Mouse (Mus musculus): ENCODE measurements around the gene Tmem237. TPM values are rescaled to one million over a fixed set of nuclear protein-coding genes. Genes with fewer than 3 reads are reported as not detected.

Gene Tmem237
- 20.3 and 21.0 TPM in 2 replicates for polyA plus RNA-seq (2014; fragmentation: Nextera tagmentation; extraction: Ambion mirVana)

GRCm38 (mm10) chr1:59119720-59120457, at the start of gene Tmem237:
TSS of gene Tmem237 (minus strand) at chr1:59120408.
- peak within 1 kb of the TSS; percentile 84 for H3K9ac ChIP-seq (ENCODE audit: low read depth, low read length)
- peak within 1 kb of the TSS; percentile 92 for H3K4me2 ChIP-seq
- WGBS (ENCODE audit: insufficient replicate concordance): under 1% methylated on average over 74 of the region's 74 CpGs
- peak within 1 kb of the TSS; percentile 72 for H3K27ac ChIP-seq (ENCODE audit: low read depth, low read length)
- 0 out of 2 replicates have a peak, but pooled peaks cover 6% of the 10 kb centered on the region for H3K4me1 ChIP-seq (ENCODE audit: control insufficient read depth, insufficient read depth, low read length)
- ATAC-seq (replicated peaks; ENCODE audit: insufficient number of reproducible peaks, low FRiP score, low TSS enrichment): peak; percentile 95
- H3K9me3 ChIP-seq (replicated peaks; ENCODE audit: control insufficient read depth, low read length): no peaks in the 10 kb centered on the region
- H3K36me3 ChIP-seq (ENCODE audit: control insufficient read depth, insufficient read depth, low read length): no peaks in the 10 kb centered on the region
- no peaks in the 10 kb centered on the region for H3K27me3 ChIP-seq (ENCODE audit: control insufficient read depth, insufficient read depth, low read length)
- peak within 1 kb of the TSS; percentile 73 for H3K4me3 ChIP-seq (ENCODE audit: low read depth, low read length)

- no peaks in the 10 kb centered on the region for H3K9me3 ChIP-seq (replicated peaks; ENCODE audit: control insufficient read depth, low read length)
- H3K4me2 ChIP-seq: no peak overlapping the region
- 86% methylated on average over 6 of the region's 6 CpGs for WGBS (ENCODE audit: insufficient replicate concordance)
- peaks cover 3% of the 10 kb centered on the region; the same call in 1 of the 2 replicates for H3K4me1 ChIP-seq (ENCODE audit: control insufficient read depth, insufficient read depth, low read length)
- H3K9ac ChIP-seq (ENCODE audit: low read depth, low read length): no peak overlapping the region
- peaks cover 5% of the 10 kb centered on the region; the same call in 1 of the 2 replicates for H3K36me3 ChIP-seq (ENCODE audit: control insufficient read depth, insufficient read depth, low read length)
- H3K27me3 ChIP-seq (ENCODE audit: control insufficient read depth, insufficient read depth, low read length): no peaks in the 10 kb centered on the region
- ATAC-seq (replicated peaks; ENCODE audit: insufficient number of reproducible peaks, low FRiP score, low TSS enrichment): no peak
- H3K4me3 ChIP-seq (ENCODE audit: low read depth, low read length): no peak overlapping the region
- H3K27ac ChIP-seq (ENCODE audit: low read depth, low read length): no peak overlapping the region
Measured at GRCm38 (mm10) chr1:59169586-59169985, 49.4 kb upstream of the Tmem237 start.

GRCm38 (mm10) chr1:59168556-59168955, 48.3 kb upstream of the Tmem237 start:
- H3K27me3 ChIP-seq (ENCODE audit: control insufficient read depth, insufficient read depth, low read length): no peaks in the 10 kb centered on the region
- no peak overlapping the region for H3K27ac ChIP-seq (ENCODE audit: low read depth, low read length)
- no peak overlapping the region for H3K4me2 ChIP-seq
- no peaks in the 10 kb centered on the region for H3K9me3 ChIP-seq (replicated peaks; ENCODE audit: control insufficient read depth, low read length)
- no peak overlapping the region for H3K4me3 ChIP-seq (ENCODE audit: low read depth, low read length)
- no peak for ATAC-seq (replicated peaks; ENCODE audit: insufficient number of reproducible peaks, low FRiP score, low TSS enrichment)
- H3K4me1 ChIP-seq (ENCODE audit: control insufficient read depth, insufficient read depth, low read length): peaks cover 3% of the 10 kb centered on the region; the same call in 1 of the 2 replicates
- no peak overlapping the region for H3K9ac ChIP-seq (ENCODE audit: low read depth, low read length)
- peaks cover 5% of the 10 kb centered on the region; the same call in 1 of the 2 replicates for H3K36me3 ChIP-seq (ENCODE audit: control insufficient read depth, insufficient read depth, low read length)
- 47% methylated on average over 2 of the region's 2 CpGs for WGBS (ENCODE audit: insufficient replicate concordance)

- Histone ChIP-seq H3K27ac (ENCODE audit: low read depth, low read length) (no peak overlapping the region), H3K9me3 (replicated peaks; ENCODE audit: control insufficient read depth, low read length) (no peaks in the 10 kb centered on the region), H3K4me3 (ENCODE audit: low read depth, low read length) (no peak overlapping the region), H3K27me3 (ENCODE audit: control insufficient read depth, insufficient read depth, low read length) (no peaks in the 10 kb centered on the region), H3K36me3 (ENCODE audit: control insufficient read depth, insufficient read depth, low read length) (peaks cover 5% of the 10 kb centered on the region; the same call in 1 of the 2 replicates), H3K4me1 (ENCODE audit: control insufficient read depth, insufficient read depth, low read length) (peaks cover 3% of the 10 kb centered on the region; the same call in 1 of the 2 replicates), H3K4me2 (no peak overlapping the region), H3K9ac (ENCODE audit: low read depth, low read length) (no peak overlapping the region)
- no peak for ATAC-seq (replicated peaks; ENCODE audit: insufficient number of reproducible peaks, low FRiP score, low TSS enrichment)
- 65% methylated on average over 4 of the region's 4 CpGs for WGBS (ENCODE audit: insufficient replicate concordance)
Measured at GRCm38 (mm10) chr1:59167654-59168425, 47.6 kb upstream of the Tmem237 start.

- WGBS (ENCODE audit: insufficient replicate concordance): 92% methylated on average over 9 of the region's 9 CpGs
Measured at GRCm38 (mm10) chr1:59166232-59166905, 46.2 kb upstream of the Tmem237 start.

GRCm38 (mm10) chr1:59163918-59164317, 43.7 kb upstream of the Tmem237 start:
- Histone ChIP-seq H3K9ac (ENCODE audit: low read depth, low read length) (no peak overlapping the region), H3K9me3 (replicated peaks; ENCODE audit: control insufficient read depth, low read length) (no peaks in the 10 kb centered on the region), H3K36me3 (ENCODE audit: control insufficient read depth, insufficient read depth, low read length) (peaks cover 5% of the 10 kb centered on the region; the same call in 1 of the 2 replicates), H3K27me3 (ENCODE audit: control insufficient read depth, insufficient read depth, low read length) (no peaks in the 10 kb centered on the region), H3K4me3 (ENCODE audit: low read depth, low read length) (no peak overlapping the region), H3K4me1 (ENCODE audit: control insufficient read depth, insufficient read depth, low read length) (no peaks in the 10 kb centered on the region), H3K4me2 (no peak overlapping the region), H3K27ac (ENCODE audit: low read depth, low read length) (no peak overlapping the region)
- no peak for ATAC-seq (replicated peaks; ENCODE audit: insufficient number of reproducible peaks, low FRiP score, low TSS enrichment)
- WGBS (ENCODE audit: insufficient replicate concordance): 56% methylated on average over 5 of the region's 5 CpGs

More at GRCm38 (mm10) chr1:59166232-59166905, 46.2 kb upstream of the Tmem237 start:
- no peak overlapping the region for H3K4me2 ChIP-seq
- no peak overlapping the region for H3K4me3 ChIP-seq (ENCODE audit: low read depth, low read length)
- no peaks in the 10 kb centered on the region for H3K27me3 ChIP-seq (ENCODE audit: control insufficient read depth, insufficient read depth, low read length)
- H3K27ac ChIP-seq (ENCODE audit: low read depth, low read length): no peak overlapping the region
- no peak overlapping the region for H3K9ac ChIP-seq (ENCODE audit: low read depth, low read length)
- H3K4me1 ChIP-seq (ENCODE audit: control insufficient read depth, insufficient read depth, low read length): no peaks in the 10 kb centered on the region
- H3K9me3 ChIP-seq (replicated peaks; ENCODE audit: control insufficient read depth, low read length): no peaks in the 10 kb centered on the region
- no peak for ATAC-seq (replicated peaks; ENCODE audit: insufficient number of reproducible peaks, low FRiP score, low TSS enrichment)
- peaks cover 5% of the 10 kb centered on the region; the same call in 1 of the 2 replicates for H3K36me3 ChIP-seq (ENCODE audit: control insufficient read depth, insufficient read depth, low read length)

GRCm38 (mm10) chr1:59163030-59163461, 42.8 kb upstream of the Tmem237 start, which contains the start of gene Mpp4:
TSS of gene Mpp4 (minus strand) at chr1:59163389.
- no peak within 1 kb of the TSS for H3K4me2 ChIP-seq
- no peaks in the 10 kb centered on the region for H3K27me3 ChIP-seq (ENCODE audit: control insufficient read depth, insufficient read depth, low read length)
- 64% methylated on average over 12 of the region's 12 CpGs for WGBS (ENCODE audit: insufficient replicate concordance)
- H3K27ac ChIP-seq (ENCODE audit: low read depth, low read length): no peak within 1 kb of the TSS
- H3K4me3 ChIP-seq (ENCODE audit: low read depth, low read length): no peak within 1 kb of the TSS
- peaks cover 5% of the 10 kb centered on the region; the same call in 1 of the 2 replicates for H3K36me3 ChIP-seq (ENCODE audit: control insufficient read depth, insufficient read depth, low read length)
- no peaks in the 10 kb centered on the region for H3K9me3 ChIP-seq (replicated peaks; ENCODE audit: control insufficient read depth, low read length)
- H3K9ac ChIP-seq (ENCODE audit: low read depth, low read length): no peak within 1 kb of the TSS
- no peak for ATAC-seq (replicated peaks; ENCODE audit: insufficient number of reproducible peaks, low FRiP score, low TSS enrichment)
- H3K4me1 ChIP-seq (ENCODE audit: control insufficient read depth, insufficient read depth, low read length): no peaks in the 10 kb centered on the region

Measured in heart, embryonic 11.5 days (tissue).